Mouse (Mus musculus) left cerebral cortex, postnatal 25 days (tissue): ENCODE results near the gene Igbp1b. TPM values are rescaled to one million over a fixed set of nuclear protein-coding genes. Genes with fewer than 3 reads are reported as not detected.

Experiments
- DNase-seq, 2 experiments: peaks; one replicate each; pipeline ENCODE4 v3.0.0; 2022; ENCODE audit warnings: low spot score in 2 of 2, mixed read lengths in 1 of 2
- intact Hi-C: fragments of 180-260 bp; cut with DNase I; formaldehyde crosslinking; loops from one replicate; pipeline ENCODE4 v1.15.1; 2025
- total RNA-seq, 2 experiments: library from RNA; stranded (reverse); gene quantifications; 2 replicates each; pipeline ENCODE4 v1.2.3; 2021

Igbp1b gene
- 1 to 10 TPM in 1 of 2 experiments, under 1 TPM in 1; 0.89 to 1.1 TPM for total RNA-seq

GRCm38 (mm10) chr6:138658516-138658915 is at the start of gene Igbp1b:
Gene Igbp1b, minus strand, starts transcription at chr6:138658544.
- intact Hi-C loops = no loop called here
- DNase-seq = peak; percentile 8 to 38

GRCm38 (mm10) chr6:138682959-138683358 is 24.6 kb upstream of the Igbp1b start:
- intact Hi-C loops = no loop called here
- DNase-seq = no peak

- intact Hi-C loops = no loop called here
- no peak for DNase-seq
Measured at GRCm38 (mm10) chr6:138672704-138673141, 14.4 kb upstream of the Igbp1b start.

GRCm38 (mm10) chr6:138665416-138665815 is 7.1 kb upstream of the Igbp1b start:
- intact Hi-C loops = no loop called here
- no peak for DNase-seq

GRCm38 (mm10) chr6:138645604-138646003 is 12.7 kb downstream of the Igbp1b start:
- no peak for DNase-seq
- intact Hi-C loops = no loop called here

- intact Hi-C loops = no loop called here
- DNase-seq = peak in 1 of 2 experiments; percentile 68
Measured at GRCm38 (mm10) chr6:138639351-138639750, 19.0 kb downstream of the Igbp1b start.

GRCm38 (mm10) chr6:138620786-138621185 is 37.6 kb downstream of the Igbp1b start:
- intact Hi-C loops = no loop called here
- DNase-seq = no peak

GRCm38 (mm10) chr6:138618396-138618795 is 39.9 kb downstream of the Igbp1b start:
- intact Hi-C loops = no loop called here
- DNase-seq = no peak

Other genes starting within 250 kb of the Igbp1b start
- 100 to 1,000 TPM; 147 to 190 TPM for gene Lmo3, start 76.6 kb downstream of the Igbp1b start, total RNA-seq